Mouse (Mus musculus) midbrain, embryonic 12.5 days (tissue): ENCODE data around the gene Usp35. TPM values are rescaled to one million over a fixed set of nuclear protein-coding genes. Genes with fewer than 3 reads are reported as not detected.

Experiments
- ATAC-seq: fragments of 200-750 bp; cut with Nextera tagmentation; 2 replicates; pipeline ENCODE4 v1.8.0; 2017; ENCODE audit warnings: low read depth, moderate TSS enrichment, moderate library complexity; ENCODE audit not compliant: low FRiP score
- H3K27ac ChIP-seq: fragments of 300-500 bp; sonication (generic); replicated peaks from 2 replicates; pipeline ENCODE4 v1.5.1; 2016; ENCODE audit warnings: mild to moderate bottlenecking
- H3K27me3 ChIP-seq: fragments of 300-500 bp; sonication (generic); 2 replicates; pipeline ENCODE4 v1.6.1; 2016; ENCODE audit warnings: mild to moderate bottlenecking
- H3K36me3 ChIP-seq: fragments of 300-500 bp; sonication (generic); 2 replicates; pipeline ENCODE4 v1.6.1; 2016
- H3K4me1 ChIP-seq: fragments of 300-500 bp; sonication (generic); 2 replicates; pipeline ENCODE4 v1.6.1; 2016
- H3K4me2 ChIP-seq: fragments of 300-500 bp; sonication (generic); replicated peaks from 2 replicates; pipeline ENCODE4 v1.6.1; 2016; ENCODE audit warnings: mild to moderate bottlenecking, moderate library complexity
- H3K4me3 ChIP-seq: fragments of 300-500 bp; sonication (generic); 2 replicates; pipeline ENCODE4 v1.5.1; 2016; ENCODE audit warnings: mild to moderate bottlenecking
- H3K9ac ChIP-seq: fragments of 300-500 bp; sonication (generic); replicated peaks from 2 replicates; pipeline ENCODE4 v1.6.1; 2016; ENCODE audit warnings: mild to moderate bottlenecking, moderate library complexity
- H3K9me3 ChIP-seq: fragments of 300-500 bp; sonication (generic); 2 replicates; pipeline ENCODE4 v1.6.1; 2016; ENCODE audit warnings: mild to moderate bottlenecking
- WGBS: fragments of 180-500 bp; shearing (Covaris S2); methylation state at CpG from one replicate; pipeline ENCODE4 v1.1.7; 2016; 5-methylcytosine and 5-hydroxymethylcytosine counted together
- polyA plus RNA-seq: library from polyadenylated mRNA; unstranded; fragments of >200 nt; fragmentation: Nextera tagmentation; extraction: Ambion mirVana; gene quantifications from 2 replicates; pipeline ENCODE4 v1.2.1, GENCODE M21; 2016

Usp35 gene
- polyA plus RNA-seq, 1 experiment from 2014 or later = 3.2 TPM

DNA sequence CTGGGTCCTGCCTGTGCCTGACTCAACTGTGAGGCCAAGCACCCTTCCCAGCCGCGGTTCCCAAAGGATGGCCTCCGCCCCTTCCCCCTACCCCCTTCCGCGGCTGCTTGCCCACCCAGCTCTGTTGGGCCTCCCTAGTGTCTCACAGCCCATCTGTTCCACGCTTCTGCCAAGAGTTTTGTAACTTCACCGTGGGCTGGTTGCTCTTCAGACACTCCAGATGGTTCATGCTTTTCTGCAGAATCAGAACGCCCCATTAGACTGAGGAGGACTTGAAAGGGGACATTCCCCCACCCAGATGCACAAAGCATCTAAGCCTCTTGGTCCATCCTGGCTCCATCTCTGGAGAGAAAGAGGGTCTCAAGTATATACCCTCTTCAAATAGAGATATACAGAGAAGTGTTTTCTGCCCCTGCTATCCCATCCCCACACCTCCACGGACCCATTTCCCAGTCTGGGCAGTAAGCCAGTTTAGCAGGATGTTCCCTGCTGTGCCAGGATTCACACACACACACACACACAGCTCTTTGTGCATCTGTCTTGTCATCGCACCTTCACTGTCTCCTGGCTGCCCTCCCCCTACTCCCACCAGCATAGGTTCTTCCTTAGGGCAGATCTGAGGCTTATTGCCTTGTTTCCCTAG lies 13.5 kb upstream of the Usp35 start:
- Histone ChIP-seq H3K4me1 (peaks cover 4% of the 10 kb centered on the region; the same call in 1 of the 2 replicates), H3K36me3 (0 out of 2 replicates have a peak, but pooled peaks cover 8% of the 10 kb centered on the region), H3K4me3 (no peak overlapping the region), H3K9ac (no peak overlapping the region), H3K9me3 (peaks cover 1% of the 10 kb centered on the region), H3K4me2 (no peak overlapping the region), H3K27me3 (no peaks in the 10 kb centered on the region), H3K27ac (no peak overlapping the region)
- whole genome bisulfite sequencing = 69% methylated on average over 10 of the region's 10 CpGs
- no peak for ATAC-seq

DNA sequence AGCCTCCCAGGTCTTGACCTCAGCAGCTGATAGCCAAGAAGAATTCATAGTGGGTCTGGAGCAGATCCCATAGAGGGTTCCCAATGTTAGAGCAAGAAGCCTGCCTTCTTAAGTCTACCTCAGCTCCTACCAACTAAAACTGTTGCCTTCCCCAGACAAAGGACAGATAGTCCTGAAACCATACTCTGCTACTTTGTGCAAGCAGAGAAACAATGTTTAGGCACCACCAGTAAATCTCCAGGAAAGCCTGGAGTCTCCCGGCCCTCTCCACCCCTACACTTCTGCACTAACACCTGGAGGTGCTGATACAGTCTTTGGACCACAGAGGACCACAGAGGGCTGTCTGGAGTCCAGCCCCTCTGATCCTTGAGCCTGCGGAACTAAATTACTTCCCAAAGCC lies 12.8 kb upstream of the Usp35 start:
- Histone ChIP-seq H3K4me1 (peaks cover 4% of the 10 kb centered on the region; the same call in 1 of the 2 replicates), H3K9ac (no peak overlapping the region), H3K27me3 (no peaks in the 10 kb centered on the region), H3K9me3 (peaks cover 7% of the 10 kb centered on the region), H3K4me2 (no peak overlapping the region), H3K27ac (no peak overlapping the region), H3K36me3 (0 out of 2 replicates have a peak, but pooled peaks cover 8% of the 10 kb centered on the region), H3K4me3 (no peak overlapping the region)
- ATAC-seq = no peak
- 86% methylated on average over 2 of the region's 2 CpGs for WGBS

DNA sequence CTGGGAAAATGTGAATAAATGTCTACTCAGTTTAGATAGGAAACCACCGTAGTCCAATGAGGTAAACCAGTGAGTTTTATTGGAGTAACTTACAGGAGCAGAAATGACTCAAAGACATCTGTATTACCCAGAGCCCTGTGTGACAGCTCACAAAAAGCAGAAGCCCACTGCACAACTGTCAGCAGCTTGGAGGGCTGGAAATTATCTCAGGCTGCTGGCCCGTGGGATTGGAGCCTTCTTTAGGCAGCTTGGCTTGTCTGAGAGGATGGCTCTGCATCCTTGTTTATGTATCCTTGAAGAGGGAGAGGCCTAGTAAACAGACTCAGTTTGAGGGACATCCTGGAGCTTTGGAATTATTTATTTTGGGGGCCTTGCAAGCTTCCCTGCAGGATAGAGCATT lies 11.1 kb upstream of the Usp35 start:
- Histone ChIP-seq H3K4me2 (no peak overlapping the region), H3K4me1 (peaks cover 4% of the 10 kb centered on the region; the same call in 1 of the 2 replicates), H3K9ac (no peak overlapping the region), H3K27me3 (no peaks in the 10 kb centered on the region), H3K27ac (no peak overlapping the region), H3K9me3 (peaks cover 7% of the 10 kb centered on the region), H3K36me3 (0 out of 2 replicates have a peak, but pooled peaks cover 4% of the 10 kb centered on the region), H3K4me3 (no peak overlapping the region)
- WGBS = 89% methylated on average over 2 of the region's 2 CpGs
- no peak for ATAC-seq

DNA sequence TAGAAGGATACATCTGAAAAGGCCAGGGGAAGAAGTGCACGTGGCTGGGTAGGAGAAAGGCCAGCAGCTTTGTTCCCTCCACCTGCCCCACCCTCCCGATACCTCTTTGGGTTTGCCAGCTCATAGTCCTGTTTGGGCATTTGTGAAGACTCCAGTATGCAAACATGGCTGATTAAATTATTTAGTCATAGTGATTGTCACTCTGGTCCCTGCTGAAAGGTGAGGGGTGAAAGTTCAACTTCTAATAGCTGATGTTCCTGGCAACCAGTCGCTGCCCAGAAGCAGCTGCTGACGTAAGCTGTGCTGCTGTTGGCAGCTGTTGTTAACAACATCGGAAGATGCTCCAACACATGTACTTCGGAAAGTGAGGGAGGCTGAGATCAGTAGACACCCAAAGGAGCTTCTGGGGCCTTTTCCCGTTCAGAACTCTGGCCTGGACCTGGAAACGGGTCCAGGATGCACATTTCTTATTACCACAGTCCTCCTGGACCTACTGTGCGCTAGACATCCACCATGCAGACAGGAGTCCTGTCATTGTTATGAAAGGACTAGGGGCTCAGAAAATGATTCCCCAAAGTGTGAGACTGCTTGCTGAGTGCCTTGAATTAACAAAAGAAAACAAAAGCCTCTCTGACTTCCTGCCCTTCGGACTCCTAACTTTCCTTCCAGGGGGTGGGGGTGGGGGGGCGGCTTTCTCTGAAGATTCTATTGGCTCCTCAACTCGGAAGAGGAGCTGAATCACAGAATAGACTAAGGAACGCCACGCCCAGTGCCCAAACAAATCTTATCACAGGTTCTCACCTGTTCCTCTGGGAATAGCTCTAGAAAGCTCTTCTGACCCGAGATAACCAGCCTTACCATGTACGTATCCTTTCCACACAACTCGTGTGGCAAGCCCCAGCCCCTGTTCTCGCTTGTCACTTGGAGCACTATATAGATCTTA lies 9.4 kb upstream of the Usp35 start:
- no peak overlapping the region for H3K4me2 ChIP-seq
- 65% methylated on average over 18 of the region's 18 CpGs for WGBS
- H3K4me1 ChIP-seq = no peaks in the 10 kb centered on the region

DNA sequence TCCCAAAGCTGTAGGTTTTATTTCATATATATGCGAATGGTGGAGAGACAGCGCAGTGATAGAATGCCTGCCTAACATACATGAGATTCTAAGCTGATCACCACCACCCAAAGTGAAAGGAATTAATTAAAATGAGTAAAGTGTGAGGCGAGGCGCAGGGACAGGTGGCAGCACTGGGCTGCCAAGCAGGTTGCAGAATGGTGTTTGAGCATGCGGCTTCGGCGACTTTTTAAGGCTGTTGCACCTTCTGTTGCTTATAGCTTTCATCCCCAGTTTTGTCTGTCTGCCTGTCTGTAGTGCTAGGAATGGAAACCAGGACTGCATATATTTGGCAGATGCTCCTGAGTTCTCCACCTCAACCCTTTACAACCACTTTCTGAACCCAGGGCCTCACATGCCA lies 7.8 kb upstream of the Usp35 start:
- no peak overlapping the region for H3K27ac ChIP-seq
- H3K4me1 ChIP-seq = no peaks in the 10 kb centered on the region
- no peak overlapping the region for H3K4me3 ChIP-seq
- no peak overlapping the region for H3K9ac ChIP-seq
- no peak for ATAC-seq
- 92% methylated on average over 7 of the region's 7 CpGs for WGBS
- H3K36me3 ChIP-seq = no peaks in the 10 kb centered on the region
- H3K27me3 ChIP-seq = no peaks in the 10 kb centered on the region
- no peak overlapping the region for H3K4me2 ChIP-seq
- H3K9me3 ChIP-seq = peaks cover 7% of the 10 kb centered on the region

More for the DNA sequence above, 9.4 kb upstream of the Usp35 start:
- ATAC-seq = no peak
- Histone ChIP-seq H3K27me3 (no peaks in the 10 kb centered on the region), H3K4me3 (no peak overlapping the region), H3K9ac (no peak overlapping the region), H3K27ac (no peak overlapping the region), H3K36me3 (no peaks in the 10 kb centered on the region), H3K9me3 (peaks cover 7% of the 10 kb centered on the region)

DNA sequence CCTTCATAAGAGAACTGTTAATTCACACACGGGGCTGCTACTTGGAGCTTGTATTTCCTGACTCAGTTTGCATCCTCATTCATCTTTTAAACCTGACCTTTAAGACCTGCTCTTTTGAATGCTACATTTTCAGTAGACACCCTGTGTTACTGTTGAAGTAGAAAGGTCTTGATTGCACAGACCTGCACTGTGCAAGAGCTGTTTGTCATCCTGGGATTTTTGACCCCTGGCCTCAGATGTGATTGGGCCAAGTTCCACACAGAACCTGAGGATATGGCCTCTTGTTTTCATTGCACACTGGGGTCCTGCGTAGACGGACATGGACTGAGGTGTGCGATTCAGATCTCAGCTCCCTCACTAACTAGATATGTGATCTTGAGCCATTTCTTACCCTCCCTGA lies 6.8 kb upstream of the Usp35 start:
- H3K36me3 ChIP-seq = no peaks in the 10 kb centered on the region
- no peak overlapping the region for H3K4me2 ChIP-seq
- no peaks in the 10 kb centered on the region for H3K4me1 ChIP-seq
- ATAC-seq = no peak
- WGBS = 88% methylated on average over 4 of the region's 4 CpGs
- H3K9ac ChIP-seq = no peak overlapping the region
- H3K27me3 ChIP-seq = no peaks in the 10 kb centered on the region
- H3K9me3 ChIP-seq = peaks cover 7% of the 10 kb centered on the region
- H3K27ac ChIP-seq = no peak overlapping the region
- no peak overlapping the region for H3K4me3 ChIP-seq

DNA sequence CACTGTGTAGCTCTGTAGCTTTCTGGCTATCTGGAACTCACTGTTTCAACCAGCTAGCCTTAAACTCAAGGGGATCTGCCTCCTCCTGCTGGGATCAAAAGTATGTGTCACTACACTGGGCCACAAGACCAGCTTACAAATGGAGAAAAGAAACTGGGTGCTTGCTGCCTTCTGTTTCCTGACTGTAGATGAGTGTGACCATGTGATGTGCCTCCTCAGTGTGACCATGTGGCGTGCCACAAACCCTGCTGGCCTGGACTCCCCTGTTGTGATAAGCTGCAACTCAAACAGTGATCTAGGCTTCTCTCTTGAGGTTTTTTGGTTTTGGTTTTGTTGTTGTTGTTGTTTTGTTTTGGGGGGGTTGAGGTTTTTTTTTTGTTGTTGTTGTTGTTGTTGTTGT lies 4.9 kb upstream of the Usp35 start:
- peaks cover 7% of the 10 kb centered on the region for H3K9me3 ChIP-seq
- no peak overlapping the region for H3K27ac ChIP-seq
- H3K4me1 ChIP-seq = peaks cover 10% of the 10 kb centered on the region
- no peaks in the 10 kb centered on the region for H3K27me3 ChIP-seq
- no peaks in the 10 kb centered on the region for H3K36me3 ChIP-seq
- H3K4me3 ChIP-seq = no peak overlapping the region
- no peak overlapping the region for H3K9ac ChIP-seq
- no peak overlapping the region for H3K4me2 ChIP-seq
- 85% methylated on average over 1 of the region's 1 CpGs for WGBS
- no peak for ATAC-seq

DNA sequence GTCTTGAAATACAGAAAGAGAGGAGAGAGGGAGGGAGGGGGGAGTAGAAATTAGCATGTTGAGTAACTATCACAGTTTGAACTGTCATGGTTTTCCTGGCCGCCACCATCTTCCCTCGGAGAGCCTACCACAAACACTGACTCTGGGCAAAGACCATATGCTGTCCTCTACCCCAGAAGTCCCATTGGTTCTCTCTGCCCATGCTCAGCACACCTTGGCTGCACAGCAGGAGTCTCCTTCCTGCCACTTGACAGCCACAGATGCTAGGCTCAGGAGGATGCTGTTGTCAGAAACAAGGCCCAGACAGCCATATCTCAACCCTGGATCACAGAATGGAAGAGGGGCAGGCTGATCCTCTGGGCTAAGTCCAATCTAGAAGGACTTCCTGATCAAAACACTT lies 2.6 kb upstream of the Usp35 start:
- no peaks in the 10 kb centered on the region for H3K36me3 ChIP-seq
- H3K4me1 ChIP-seq = peaks cover 19% of the 10 kb centered on the region
- H3K27me3 ChIP-seq = no peaks in the 10 kb centered on the region
- no peaks in the 10 kb centered on the region for H3K9me3 ChIP-seq
- no peak overlapping the region for H3K4me2 ChIP-seq
- H3K9ac ChIP-seq = no peak overlapping the region
- 90% methylated on average over 2 of the region's 2 CpGs for WGBS
- no peak overlapping the region for H3K4me3 ChIP-seq
- no peak overlapping the region for H3K27ac ChIP-seq
- ATAC-seq = no peak

DNA sequence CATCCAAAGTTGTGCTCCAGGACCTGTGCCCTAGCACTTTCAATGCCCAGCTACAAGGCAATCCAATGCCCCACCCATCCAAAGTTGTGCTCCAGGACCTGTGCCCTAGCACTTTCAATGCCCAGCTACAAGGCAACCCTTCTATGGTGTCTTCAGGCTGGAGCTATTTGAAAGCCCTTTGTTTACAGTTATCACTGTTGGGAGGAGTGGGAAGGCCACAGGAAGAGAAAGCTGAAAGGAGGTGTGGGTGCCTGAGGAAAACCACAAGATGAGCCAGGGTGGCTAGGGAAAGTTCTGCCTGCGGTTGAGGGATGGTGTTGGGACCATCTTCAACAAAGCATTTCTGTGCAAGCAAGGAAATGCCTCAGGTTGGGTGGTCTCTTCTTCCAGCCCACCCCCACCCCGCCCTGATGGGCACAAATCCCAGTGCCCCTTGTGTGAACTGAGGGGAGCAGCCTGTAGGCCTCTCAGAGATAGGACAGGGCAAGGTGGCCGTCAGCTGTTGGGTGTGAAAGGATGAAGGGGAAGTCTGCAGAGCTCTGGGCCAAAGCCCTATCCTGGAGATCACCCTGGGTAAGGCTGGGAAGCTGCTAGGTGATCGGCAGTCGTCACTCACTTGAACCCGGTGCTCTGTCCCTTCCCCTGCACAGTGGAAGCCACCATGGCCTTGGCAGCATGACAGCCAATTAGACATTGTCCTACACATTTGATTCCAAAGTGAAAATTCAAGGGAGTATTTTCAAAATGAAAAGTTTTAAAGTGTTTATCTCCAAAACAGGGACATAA lies 1.5 kb upstream of the Usp35 start:
- Histone ChIP-seq H3K36me3 (no peaks in the 10 kb centered on the region), H3K9me3 (no peaks in the 10 kb centered on the region), H3K4me3 (peak overlapping the region; percentile 85), H3K4me1 (peaks cover 25% of the 10 kb centered on the region), H3K27me3 (no peaks in the 10 kb centered on the region), H3K27ac (no peak overlapping the region), H3K9ac (0 out of 2 replicates have a peak overlapping the region, but pooled peaks have one; percentile 67), H3K4me2 (peak overlapping the region; percentile 77)
- no peak for ATAC-seq
- 90% methylated on average over 6 of the region's 6 CpGs for WGBS

DNA sequence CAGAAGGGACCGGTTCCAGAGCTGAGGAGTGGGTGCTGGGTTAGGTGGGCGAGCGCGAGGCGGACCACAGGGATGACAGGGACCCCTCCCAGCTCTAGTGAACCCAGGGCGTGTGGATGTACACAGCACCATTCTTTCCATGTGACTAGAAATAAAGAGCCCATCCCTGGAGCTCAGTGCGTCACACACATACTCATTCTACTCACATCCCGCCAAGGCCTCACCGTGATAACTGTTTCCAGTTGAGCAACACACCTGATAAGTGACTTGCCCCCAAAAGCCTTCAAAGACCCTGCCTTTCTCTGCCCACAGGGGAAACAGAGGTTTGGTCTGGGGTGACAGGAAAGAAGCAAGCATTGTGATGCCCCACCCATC lies 834 bp upstream of the Usp35 start:
- H3K27me3 ChIP-seq = peaks cover under 1% of the 10 kb centered on the region; the same call in 1 of the 2 replicates
- H3K9me3 ChIP-seq = no peaks in the 10 kb centered on the region
- 0 out of 2 replicates have a peak overlapping the region, but pooled peaks have one; percentile 30 for H3K27ac ChIP-seq

DNA sequence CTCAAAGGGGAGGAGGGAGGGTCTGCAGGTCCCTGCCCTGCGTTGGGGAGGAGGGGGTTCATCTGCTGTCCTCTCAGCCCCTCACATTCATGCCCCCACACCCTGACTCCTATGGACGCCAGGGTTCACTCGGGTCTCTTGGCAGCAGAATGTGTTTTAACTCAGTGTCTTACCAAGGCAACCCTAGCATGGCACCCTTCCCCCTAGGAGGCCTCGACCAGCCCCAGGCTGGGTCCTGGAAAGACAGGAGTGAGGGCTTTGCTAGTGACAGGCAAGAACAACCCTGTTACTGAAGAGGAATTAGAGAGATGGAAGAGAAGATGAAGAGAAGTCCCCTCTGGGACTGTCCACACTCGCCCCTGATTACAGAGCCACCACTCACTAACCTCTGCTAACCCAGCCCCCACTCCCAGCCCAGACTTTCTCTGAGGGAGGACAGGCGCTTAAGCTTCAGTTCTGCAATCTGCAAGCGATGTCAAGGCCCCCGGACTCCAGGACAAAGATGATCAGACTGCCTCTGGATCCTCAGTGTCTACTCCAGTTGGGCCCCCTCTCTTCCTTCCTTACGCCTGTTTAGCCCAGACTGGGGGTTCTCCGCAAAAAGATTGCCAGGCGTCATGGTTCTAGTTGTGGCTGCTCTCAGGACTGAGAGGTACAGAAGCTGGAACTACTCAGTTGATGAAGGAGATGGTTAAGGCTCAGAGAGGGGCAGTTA lies 732 bp downstream of the Usp35 start:
- Histone ChIP-seq H3K27ac (no peak overlapping the region), H3K4me3 (peak overlapping the region; percentile 85), H3K4me1 (peaks cover 25% of the 10 kb centered on the region), H3K4me2 (peak overlapping the region; percentile 77), H3K36me3 (no peaks in the 10 kb centered on the region), H3K9me3 (no peaks in the 10 kb centered on the region), H3K27me3 (peaks cover 16% of the 10 kb centered on the region), H3K9ac (peak overlapping the region; percentile 68; the same call in 1 of the 2 replicates)
- ATAC-seq = no peak
- 67% methylated on average over 11 of the region's 11 CpGs for WGBS

More for the DNA sequence above, 834 bp upstream of the Usp35 start:
- Histone ChIP-seq H3K4me3 (peak overlapping the region; percentile 85), H3K4me2 (peak overlapping the region; percentile 77), H3K36me3 (no peaks in the 10 kb centered on the region), H3K4me1 (peaks cover 25% of the 10 kb centered on the region), H3K9ac (peak overlapping the region; percentile 67)
- ATAC-seq = no peak
- WGBS = 1% methylated on average over 9 of the region's 9 CpGs
